ENCODE assay signal across 8 mouse cellular contexts in the genomic region with DNA sequence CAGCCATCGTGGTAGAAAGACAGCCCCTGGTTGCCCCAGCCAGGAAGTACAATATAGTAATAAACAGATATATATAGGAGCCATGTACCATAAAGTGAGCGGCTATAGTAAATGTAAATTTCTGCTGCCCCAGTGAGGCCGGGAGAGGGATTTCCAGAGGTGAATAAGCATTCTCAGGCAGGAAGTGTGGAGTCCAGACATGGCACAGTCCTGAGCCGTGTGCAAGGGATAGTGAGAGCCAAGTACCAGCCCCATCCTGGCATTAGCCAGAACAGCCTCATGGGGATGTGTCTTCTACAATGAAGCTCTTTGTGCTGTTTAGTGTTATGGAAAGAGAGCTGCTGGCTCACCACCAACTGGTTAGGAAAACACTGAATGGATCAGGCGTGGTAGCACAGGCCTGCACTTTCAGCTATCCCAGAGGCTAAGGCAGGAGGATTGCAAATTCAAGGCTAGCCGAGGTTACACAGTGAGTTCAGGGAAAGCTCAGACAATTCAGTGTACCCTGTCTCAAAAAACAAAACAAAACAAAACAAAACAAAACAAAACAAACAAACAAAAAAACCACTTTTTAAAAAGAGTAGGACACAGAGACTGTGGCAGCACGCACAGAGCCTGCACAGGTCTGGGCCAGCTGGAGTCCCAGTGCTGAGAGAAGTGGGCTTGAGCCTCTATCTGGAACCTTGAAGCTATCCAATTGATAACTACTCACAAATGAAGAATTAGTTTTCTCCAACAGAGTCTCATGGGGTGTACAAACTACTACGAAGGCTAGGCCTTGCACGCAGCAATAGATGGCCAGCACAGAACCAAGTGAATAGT. TPM values are rescaled to one million over a fixed set of nuclear protein-coding genes. Genes with fewer than 3 reads are reported as not detected.
A peak's percentile ranks its signal among the peaks of the same experiment; 100 is the strongest.
DNase-seq lines count a peak whose midpoint lies in the region; ATAC-seq lines count a peak whose summit lies in the region.
"Had no signal": no experiment of that assay in that cellular context is flagged by ENCODE, and none has a peak within 500 bp of the region (broad histone marks: within the 10 kb centered on the region; RNA-seq: fewer than 3 reads in every experiment).

No protein-coding gene starts in this region.

- peak; percentile 71 for ATAC-seq in stomach, embryonic 14.5 days (ENCODE audit: insufficient number of reproducible peaks, insufficient read depth, low FRiP score, low read depth)
- ATAC-seq in megakaryocyte, adult 5-6 weeks (ENCODE audit: poor library complexity, severe bottlenecking), result no peak

- DNase-seq in retina, postnatal 1 day, result peak; percentile 54
- DNase-seq in retina, embryonic 14.5 days (ENCODE audit: low spot score), result no peak
- peak; percentile 98 for DNase-seq in gonadal fat pad, adult 2 months (ENCODE audit: low read depth)
- peak; percentile 70 to 74 for DNase-seq in layer of hippocampus, postnatal 36 days
- no peak for DNase-seq in kidney, postnatal 10 days

- no peak overlapping the region for H3K27ac ChIP-seq in stomach, embryonic 14.5 days (ENCODE audit: low read length)

- no peaks in the 10 kb centered on the region for H3K4me1 ChIP-seq in stomach, embryonic 14.5 days (ENCODE audit: control insufficient read depth, insufficient read depth, low read length)

- H3K9me3 ChIP-seq in stomach, embryonic 14.5 days (ENCODE audit: control insufficient read depth, low read depth, low read length), result no peaks in the 10 kb centered on the region

- H3K4me2 ChIP-seq in stomach, embryonic 14.5 days (replicated peaks; ENCODE audit: low read depth, low read length), result no peak overlapping the region

- no peaks in the 10 kb centered on the region for H3K36me3 ChIP-seq in stomach, embryonic 14.5 days (ENCODE audit: control insufficient read depth, insufficient read depth, low read length)

- no peak overlapping the region for H3K4me3 ChIP-seq in stomach, embryonic 14.5 days (ENCODE audit: low read depth, low read length)

- WGBS in stomach, embryonic 14.5 days, result 83% methylated on average over 9 of the region's 9 CpGs

- H3K27me3 ChIP-seq in stomach, embryonic 14.5 days (ENCODE audit: control insufficient read depth, insufficient read depth, low read length), result no peaks in the 10 kb centered on the region

- no peak overlapping the region for H3K9ac ChIP-seq in stomach, embryonic 14.5 days (replicated peaks; ENCODE audit: low read depth, low read length)

RNA-seq across cellular contexts. Expression of a gene that starts 7.7 kb away (rescaled TPM):
- 163 and 175 TPM in 2 replicates for polyA plus RNA-seq in gonadal fat pad, adult 2 months (2012; rRNA removed)
- total RNA-seq in layer of hippocampus, postnatal 36 days (2021), result 100 to 1,000 TPM; 258 to 289 TPM
- 166 and 173 TPM in 2 replicates for polyA plus RNA-seq in stomach, embryonic 14.5 days (2014; fragmentation: Nextera tagmentation; extraction: Ambion mirVana)
- 4.7 and 15.4 TPM in 2 replicates for total RNA-seq in megakaryocyte, adult 5-6 weeks (2015)
- 2.5 and 3.5 TPM in 2 replicates for total RNA-seq in megakaryocyte, adult 5-6 weeks (2017)

RNA-seq across cellular contexts. Expression of a gene that starts 10.9 kb away (rescaled TPM):
- polyA plus RNA-seq in gonadal fat pad, adult 2 months (2012; rRNA removed), result 0.38 and 0.52 TPM in 2 replicates
- not detected for total RNA-seq in layer of hippocampus, postnatal 36 days (2021)
- 7.0 and 7.2 TPM in 2 replicates for polyA plus RNA-seq in stomach, embryonic 14.5 days (2014; fragmentation: Nextera tagmentation; extraction: Ambion mirVana)
- total RNA-seq in megakaryocyte, adult 5-6 weeks (2015), result not detected in 2 replicates
- total RNA-seq in megakaryocyte, adult 5-6 weeks (2017), result not detected in 2 replicates
- total RNA-seq: left cerebral cortex, adult 8-10 months had no signal

RNA-seq across cellular contexts. Expression of a gene that starts 43.7 kb away (rescaled TPM):
- polyA plus RNA-seq in gonadal fat pad, adult 2 months (2012; rRNA removed), result 973 and 992 TPM in 2 replicates
- total RNA-seq in layer of hippocampus, postnatal 36 days (2021), result 100 to 1,000 TPM; 161 to 173 TPM
- 19.6 and 21.0 TPM in 2 replicates for polyA plus RNA-seq in stomach, embryonic 14.5 days (2014; fragmentation: Nextera tagmentation; extraction: Ambion mirVana)
- 1.5 and 1.9 TPM in 2 replicates for total RNA-seq in megakaryocyte, adult 5-6 weeks (2015)
- total RNA-seq in megakaryocyte, adult 5-6 weeks (2017), result 0.44 and 0.45 TPM in 2 replicates

RNA-seq across cellular contexts. Expression of a gene that starts 55.7 kb away (rescaled TPM):
- 96.3 and 174 TPM in 2 replicates for polyA plus RNA-seq in gonadal fat pad, adult 2 months (2012; rRNA removed)
- total RNA-seq in layer of hippocampus, postnatal 36 days (2021), result 10 to 100 TPM; 15.0 to 16.0 TPM
- 6.9 and 8.1 TPM in 2 replicates for polyA plus RNA-seq in stomach, embryonic 14.5 days (2014; fragmentation: Nextera tagmentation; extraction: Ambion mirVana)
- total RNA-seq in megakaryocyte, adult 5-6 weeks (2015), result not detected in 2 replicates
- total RNA-seq in megakaryocyte, adult 5-6 weeks (2017), result not detected in 2 replicates

Comparison
In these comparisons a context has a peak if more than half of its experiments do, and no peak if none do; other contexts are left out.
1. DNase-seq: peak in retina, postnatal 1 day (single experiment), gonadal fat pad, adult 2 months (single experiment) and layer of hippocampus, postnatal 36 days (2 of 2); none in retina, embryonic 14.5 days (single experiment) and kidney, postnatal 10 days (single experiment).
2. RNA of a gene that starts 7.7 kb away (total RNA-seq): 258 to 289 TPM in layer of hippocampus, postnatal 36 days; 2.5 to 15.4 TPM in megakaryocyte, adult 5-6 weeks; every median in the first group is over 10 times any median in the second.
3. RNA of a gene that starts 43.7 kb away (total RNA-seq): 161 to 173 TPM in layer of hippocampus, postnatal 36 days; 0.44 to 1.9 TPM in megakaryocyte, adult 5-6 weeks; every median in the first group is over 10 times any median in the second.